ENCODE assay signal across 22 mouse cellular contexts in the genomic region with DNA sequence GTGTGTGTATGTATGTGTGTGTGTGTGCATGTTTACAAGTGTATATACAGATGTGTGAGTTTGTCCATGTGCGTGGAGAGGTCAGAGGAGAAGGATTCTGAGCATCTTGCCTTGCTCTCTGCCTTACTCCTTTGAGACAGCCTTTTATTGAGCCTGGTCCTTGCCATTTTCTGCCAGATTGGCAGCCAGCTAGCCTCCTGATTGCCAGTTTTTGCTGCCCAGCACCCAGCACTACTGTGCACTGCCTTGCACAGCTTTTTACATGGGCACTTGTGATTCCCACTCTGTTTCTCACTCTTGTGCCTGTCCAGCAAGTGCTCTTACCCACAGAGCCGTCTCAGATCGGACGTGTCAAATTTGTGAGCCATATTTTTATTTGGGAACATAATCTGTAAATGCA.
DNase-seq lines count a peak whose midpoint lies in the region; ATAC-seq and TF ChIP-seq lines count a peak whose summit lies in the region.
"Had no signal": no experiment of that assay in that cellular context is flagged by ENCODE, and none has a peak within 500 bp of the region (broad histone marks: within the 10 kb centered on the region; RNA-seq: fewer than 3 reads in every experiment).

No protein-coding gene starts in this region.

- no peak for TF ChIP-seq CTCF in cerebellum, adult 2 months (IDR thresholded peaks at IDR 0.05; ENCODE audit: borderline replicate concordance, insufficient read depth, low read depth, low read length)

- peaks cover 4% of the 10 kb centered on the region for H3K4me1 ChIP-seq in cerebellum, adult 2 months (ENCODE audit: control insufficient read depth, insufficient read depth, low read length)

- peak in 1 of 2 experiments; percentile 32 for DNase-seq in cerebellum, adult 2 months
- no peak for DNase-seq in cerebellum, adult 11-12 months
- peak; percentile 38 to 57 for DNase-seq in cerebellum, postnatal 10 days
- DNase-seq in cerebellum, adult 18-20 months, result no peak
- DNase-seq in cerebellum, postnatal 14 days, result peak; percentile 37 to 54
- no peak for DNase-seq in cerebellum, adult 11 months
- DNase-seq in cerebellum, postnatal 25 days, result peak; percentile 50 to 53
- DNase-seq: adrenal gland, adult 2 months; adrenal gland, adult 8-10 months; adrenal gland, postnatal 10 days; adrenal gland, postnatal 14 days; adrenal gland, postnatal 25 days; adrenal gland, postnatal 36 days; B cell, adult 2 months; cerebellum, adult 8-10 months; cerebellum, adult 9-10 months; cerebellum, adult 9-11 months had no signal

- no peak for ATAC-seq in cerebellum, adult (ENCODE audit: insufficient number of reproducible peaks, low FRiP score, low TSS enrichment)
- ATAC-seq: activated CD4-positive, CD25-positive, alpha-beta regulatory T cell, adult 4 months; CD4-positive, CD25-positive, alpha-beta regulatory T cell, adult 4 months; Patski had no signal

- H3K27ac ChIP-seq in cerebellum, adult 2 months (ENCODE audit: insufficient read depth, low read length), result 0 out of 2 replicates have a peak overlapping the region, but pooled peaks have one; percentile 13

- 47% methylated on average over 4 of the region's 4 CpGs for WGBS in cerebellum, adult 2 months

- no peak for TF ChIP-seq POLR2A in cerebellum, adult 2 months (IDR thresholded peaks at IDR 0.05; ENCODE audit: borderline replicate concordance, insufficient read depth, low read length)

- H3K4me3 ChIP-seq in cerebellum, adult 2 months (replicated peaks; ENCODE audit: insufficient read depth, low read depth, low read length), result no peak overlapping the region

- H3K27me3 ChIP-seq in cerebellum, adult 2 months (ENCODE audit: control insufficient read depth, insufficient read depth, low read length), result no peaks in the 10 kb centered on the region
- H3K27me3 ChIP-seq: CH12.LX had no signal

Comparison
In these comparisons a context has a peak if more than half of its experiments do, and no peak if none do; other contexts are left out.
1. DNase-seq: peak in cerebellum, postnatal 10 days (2 of 2), cerebellum, postnatal 14 days (2 of 2) and cerebellum, postnatal 25 days (2 of 2); none in cerebellum, adult 11-12 months (single experiment), cerebellum, adult 18-20 months (0 of 2) and cerebellum, adult 11 months (single experiment).